Mouse (Mus musculus) heart, postnatal 14 days (tissue): ENCODE measurements around the gene Hacd2. TPM values are rescaled to one million over a fixed set of nuclear protein-coding genes. Genes with fewer than 3 reads are reported as not detected.
A peak's percentile ranks its signal among the peaks of the same experiment; 100 is the strongest.

ENCODE experiments used
- DNase-seq, 2 experiments: peaks; one replicate each; pipeline ENCODE4 v3.0.0; 2021 to 2022
- intact Hi-C: fragments of 180-260 bp; cut with DNase I; formaldehyde crosslinking; loops from one replicate; pipeline ENCODE4 v1.15.1; 2025
- total RNA-seq, 2 experiments: library from RNA; stranded (reverse); gene quantifications; 2 replicates each; pipeline ENCODE4 v1.2.3; 2021

The Hacd2 gene
- total RNA-seq, 2 experiments from 2014 or later: 8.3 to 8.5 TPM

GRCm38 (mm10) chr16:35155391-35156305 is 133.4 kb downstream of the Hacd2 start:
- intact Hi-C loops: loop anchor here (1.0 to 5.0 kb wide), 3 partner anchors 45 to 115 kb away; no protein-coding TSS in a partner anchor
- DNase-seq: peak; percentile 57 to 70

- DNase-seq: peak; percentile 79
- intact Hi-C loops: loop anchor here (1.0 to 5.0 kb wide), 2 partner anchors 99 to 114 kb away; no protein-coding TSS in a partner anchor
Observed at GRCm38 (mm10) chr16:35156306-35156695, 134.1 kb downstream of the Hacd2 start.

GRCm38 (mm10) chr16:35156832-35157231 is 134.6 kb downstream of the Hacd2 start:
- intact Hi-C loops: loop anchor here (1.0 to 5.0 kb wide), 2 partner anchors 100 to 113 kb away; no protein-coding TSS in a partner anchor
- no peak for DNase-seq

Other genes with a start within 250 kb of the Hacd2 start
- gene Adcy5, start 132.4 kb downstream of the Hacd2 start, total RNA-seq: 10 to 100 TPM; 50.4 to 50.9 TPM